Mouse (Mus musculus) left cerebral cortex, postnatal 25 days (tissue): ENCODE measurements at regions not wholly inside any gene's neighbourhood (a gene's known extent, or its start where the extent isn't known, plus 50 kb on each side); places are given as distances from the start of the nearest gene placed in this dataset.

Experiments used
- DNase-seq, 2 experiments: peaks; one replicate each; pipeline ENCODE4 v3.0.0; 2022; ENCODE audit warnings: low spot score in 2 of 2, mixed read lengths in 1 of 2
- intact Hi-C: fragments of 180-260 bp; cut with DNase I; formaldehyde crosslinking; loops from one replicate; pipeline ENCODE4 v1.15.1; 2025

- peak; percentile 3 to 67 for DNase-seq
- intact Hi-C loops, result no loop called here
These were observed 1302.8 kb upstream of the Tyrp1 start for GRCm38 (mm10) chr4:79530968-79531620.

- intact Hi-C loops, result no loop called here
- DNase-seq, result no peak
These were observed 1302.2 kb upstream of the Tyrp1 start for GRCm38 (mm10) chr4:79531769-79532168.

- intact Hi-C loops, result no loop called here
- DNase-seq, result peak; percentile 24 to 77
These were observed 1301.4 kb upstream of the Tyrp1 start for GRCm38 (mm10) chr4:79532420-79533066.

- DNase-seq, result no peak
- intact Hi-C loops, result no loop called here
These were observed 1288.5 kb upstream of the Tyrp1 start for GRCm38 (mm10) chr4:79545461-79545860.
